Mouse (Mus musculus) C2C12 (cell line): ENCODE measurements around the gene Stx11. TPM values are rescaled to one million over a fixed set of nuclear protein-coding genes. Genes with fewer than 3 reads are reported as not detected.

Experiments used
- H3K27me3 ChIP-seq: one replicate; pipeline ENCODE4 v1.6.1; 2011; ENCODE audit not compliant: control insufficient read depth, insufficient read depth, insufficient read length
- H3K36me3 ChIP-seq: one replicate; pipeline ENCODE4 v1.6.1; 2011; ENCODE audit not compliant: control insufficient read depth, insufficient read depth
- H3K4me3 ChIP-seq: one replicate; pipeline ENCODE4 v1.5.1; 2011; ENCODE audit warnings: mild to moderate bottlenecking, control low read depth; ENCODE audit not compliant: poor library complexity, insufficient read depth, severe bottlenecking
- H3K79me2 ChIP-seq: one replicate; pipeline ENCODE4 v1.6.1; 2011; ENCODE audit not compliant: control insufficient read depth, insufficient read depth
- H3K79me3 ChIP-seq: one replicate; pipeline ENCODE4 v1.6.1; 2011; ENCODE audit warnings: low read depth, control low read depth
- H3ac ChIP-seq: one replicate; pipeline ENCODE3; 2011; ENCODE audit warnings: low read depth; ENCODE audit not compliant: control insufficient read depth, insufficient read length
- CEBPB ChIP-seq: IDR thresholded peaks from one replicate; pipeline ENCODE4 v1.6.1; 2011; ENCODE audit warnings: low read depth, mild to moderate bottlenecking, control low read depth, moderate library complexity
- CTCF ChIP-seq: IDR thresholded peaks from one replicate; pipeline ENCODE4 v1.5.1; 2011; ENCODE audit not compliant: control insufficient read depth, insufficient read depth, insufficient read length
- FOSL1 ChIP-seq: IDR thresholded peaks from one replicate; pipeline ENCODE4 v1.8.0; 2011; ENCODE audit warnings: mild to moderate bottlenecking, low read length; ENCODE audit not compliant: poor library complexity, insufficient read depth, severe bottlenecking
- MAX ChIP-seq: IDR thresholded peaks from one replicate; pipeline ENCODE4 v1.6.1; 2011; ENCODE audit warnings: mild to moderate bottlenecking, control low read depth
- MYOD1 ChIP-seq: IDR thresholded peaks from one replicate; pipeline ENCODE4 v1.6.1; 2011; ENCODE audit warnings: low read depth; ENCODE audit not compliant: control insufficient read depth, insufficient read length
- MYOG ChIP-seq: IDR thresholded peaks from one replicate; pipeline ENCODE4 v1.6.1; 2011; ENCODE audit not compliant: control insufficient read depth, insufficient read length; ENCODE audit errors: extremely low read depth
- USF1 ChIP-seq: IDR thresholded peaks from one replicate; pipeline ENCODE4 v1.6.1; 2011; ENCODE audit warnings: low read depth, mild to moderate bottlenecking, control low read depth, moderate library complexity
- polyA plus RNA-seq: library from polyadenylated mRNA; unstranded; fragments of >200 nt; fragmentation: generic; extraction: Trizol; gene quantifications from one replicate; pipeline ENCODE4 v1.2.1, GENCODE M21; 2012; ENCODE audit warnings: missing spikeins

Stx11 gene
- polyA plus RNA-seq, 1 experiment, result 2.5 TPM

DNA sequence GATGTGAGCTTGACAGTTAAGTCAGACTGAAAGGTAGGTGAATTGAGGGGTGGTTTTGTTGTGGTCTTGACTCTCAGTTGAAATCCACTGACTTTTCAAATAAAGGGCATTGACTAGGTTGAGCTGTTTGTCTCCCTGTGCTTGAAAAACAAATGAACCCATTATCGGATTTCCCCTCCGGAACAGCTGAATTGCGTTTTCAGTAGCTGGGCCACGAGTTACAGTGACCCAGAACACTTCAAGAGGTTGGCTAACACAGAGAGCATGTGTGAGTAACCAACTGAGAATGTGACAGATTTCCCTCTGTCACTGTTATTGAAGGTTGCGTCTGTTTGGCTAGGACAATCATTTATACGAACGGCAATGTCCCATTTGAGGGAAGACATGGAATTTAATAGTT, 17.0 kb upstream of the Stx11 start:
- Histone ChIP-seq H3ac (no peak overlapping the region), H3K27me3 (no peaks in the 10 kb centered on the region), H3K79me3 (no peaks in the 10 kb centered on the region)

DNA sequence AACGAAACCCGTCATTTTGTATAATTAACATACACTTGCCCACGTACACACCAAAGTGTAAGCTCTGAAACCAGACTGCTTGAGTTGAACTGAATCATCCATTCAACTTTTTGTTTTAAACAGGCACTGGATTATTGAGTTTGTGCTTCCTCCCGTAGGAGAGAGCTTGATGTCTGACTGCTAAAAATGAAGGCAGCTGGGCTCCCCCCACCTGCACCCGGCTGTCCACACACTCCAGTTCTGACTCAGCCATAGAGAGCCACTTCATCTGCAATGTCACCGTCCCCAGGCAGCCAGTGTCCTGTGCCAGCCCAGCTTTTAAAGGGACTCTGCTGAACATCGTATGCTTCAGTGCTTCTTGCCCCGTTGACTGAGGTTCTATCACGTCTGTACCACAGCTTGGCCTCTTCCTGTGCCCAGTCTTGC, 13.7 kb upstream of the Stx11 start:
- Histone ChIP-seq H3ac (no peak overlapping the region), H3K36me3 (no peaks in the 10 kb centered on the region), H3K27me3 (no peaks in the 10 kb centered on the region), H3K79me2 (no peaks in the 10 kb centered on the region), H3K79me3 (no peaks in the 10 kb centered on the region), H3K4me3 (no peak overlapping the region)
- TF ChIP-seq MAX (no peak), MYOD1 (no peak), CTCF (no peak), USF1 (no peak), FOSL1 (no peak), CEBPB (no peak)

More for the DNA sequence above, 17.0 kb upstream of the Stx11 start:
- TF ChIP-seq MYOD1, result no peak
- no peak for TF ChIP-seq USF1
- TF ChIP-seq CEBPB, result no peak
- no peak for TF ChIP-seq MYOG
- TF ChIP-seq MAX, result no peak
- TF ChIP-seq FOSL1, result no peak
- TF ChIP-seq CTCF, result no peak
- Histone ChIP-seq H3K4me3 (no peak overlapping the region), H3K36me3 (no peaks in the 10 kb centered on the region), H3K79me2 (no peaks in the 10 kb centered on the region)

DNA sequence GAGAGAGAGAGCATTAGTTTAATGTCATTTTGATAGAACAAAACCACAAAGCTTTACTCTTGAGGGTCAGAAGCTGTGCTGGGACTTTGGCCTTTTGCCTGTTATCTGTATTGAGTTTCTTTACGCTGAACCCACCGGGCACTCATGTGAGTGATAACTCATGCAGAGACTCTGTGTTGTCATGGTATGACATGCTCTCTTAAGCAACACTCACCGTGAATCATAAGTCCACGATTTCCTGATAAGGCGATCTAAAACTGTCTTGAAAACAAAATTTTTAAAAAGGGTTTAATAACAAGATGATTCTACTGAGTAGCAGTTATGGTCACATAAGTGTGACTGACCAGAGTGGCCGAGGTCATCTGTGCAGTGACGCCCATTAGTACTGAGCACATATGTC, 12.5 kb upstream of the Stx11 start:
- H3K79me2 ChIP-seq, result no peaks in the 10 kb centered on the region
- TF ChIP-seq CTCF (no peak), CEBPB (peak; percentile 69)

DNA sequence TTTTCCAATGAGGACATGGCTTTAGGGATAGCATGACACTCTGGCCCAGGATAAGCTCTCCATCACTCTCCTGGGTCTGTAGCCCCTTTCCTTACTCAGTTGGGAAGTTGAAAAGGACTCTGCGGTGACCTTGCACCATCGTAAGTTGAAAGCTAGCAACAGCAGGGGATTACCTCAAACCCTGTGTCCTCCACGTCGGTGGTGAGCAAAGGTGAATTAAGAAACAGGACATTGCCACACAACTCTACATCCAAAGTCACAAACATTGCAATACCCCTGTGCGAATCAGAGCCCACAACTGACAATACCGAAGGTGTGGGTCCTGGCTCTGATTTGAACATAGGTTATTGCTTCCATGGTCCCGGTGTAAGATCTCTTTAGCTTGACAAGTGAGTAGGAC, 11.9 kb upstream of the Stx11 start:
- H3K79me3 ChIP-seq, result no peaks in the 10 kb centered on the region
- no peaks in the 10 kb centered on the region for H3K36me3 ChIP-seq
- TF ChIP-seq CTCF (no peak), MYOD1 (no peak), MAX (no peak), MYOG (no peak), USF1 (no peak), FOSL1 (no peak), CEBPB (no peak)
- H3ac ChIP-seq, result no peak overlapping the region
- H3K4me3 ChIP-seq, result no peak overlapping the region
- no peaks in the 10 kb centered on the region for H3K79me2 ChIP-seq
- H3K27me3 ChIP-seq, result no peaks in the 10 kb centered on the region

More for the DNA sequence above, 12.5 kb upstream of the Stx11 start:
- no peak overlapping the region for H3K4me3 ChIP-seq
- H3K27me3 ChIP-seq, result no peaks in the 10 kb centered on the region
- no peak overlapping the region for H3ac ChIP-seq
- H3K79me3 ChIP-seq, result no peaks in the 10 kb centered on the region
- H3K36me3 ChIP-seq, result no peaks in the 10 kb centered on the region

DNA sequence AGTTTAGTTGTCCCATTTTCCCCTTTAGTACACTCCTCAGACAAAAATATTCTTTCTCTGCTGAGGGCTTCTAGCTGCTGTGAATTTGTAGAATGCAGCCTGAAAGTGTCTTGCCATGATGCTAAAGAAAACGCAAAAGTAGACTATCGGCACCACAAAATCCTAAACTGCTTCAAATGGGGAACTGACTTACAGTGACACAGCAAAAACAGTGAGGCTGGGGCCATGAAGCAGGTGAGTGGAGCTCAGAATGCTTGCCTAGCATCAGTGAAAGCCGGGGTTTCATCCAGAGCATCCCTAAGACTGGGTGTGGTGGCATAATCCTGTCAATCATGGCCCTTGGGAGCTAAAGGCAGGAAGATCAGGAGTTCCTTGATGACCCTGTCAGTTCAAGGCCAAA, 11.4 kb upstream of the Stx11 start:
- Histone ChIP-seq H3K79me3 (no peaks in the 10 kb centered on the region), H3K36me3 (no peaks in the 10 kb centered on the region), H3K4me3 (no peak overlapping the region), H3K27me3 (no peaks in the 10 kb centered on the region), H3ac (no peak overlapping the region), H3K79me2 (no peaks in the 10 kb centered on the region)
- TF ChIP-seq MAX, result no peak
- TF ChIP-seq USF1, result no peak
- TF ChIP-seq MYOG, result no peak
- TF ChIP-seq FOSL1, result no peak
- no peak for TF ChIP-seq MYOD1
- TF ChIP-seq CTCF, result no peak
- no peak for TF ChIP-seq CEBPB

DNA sequence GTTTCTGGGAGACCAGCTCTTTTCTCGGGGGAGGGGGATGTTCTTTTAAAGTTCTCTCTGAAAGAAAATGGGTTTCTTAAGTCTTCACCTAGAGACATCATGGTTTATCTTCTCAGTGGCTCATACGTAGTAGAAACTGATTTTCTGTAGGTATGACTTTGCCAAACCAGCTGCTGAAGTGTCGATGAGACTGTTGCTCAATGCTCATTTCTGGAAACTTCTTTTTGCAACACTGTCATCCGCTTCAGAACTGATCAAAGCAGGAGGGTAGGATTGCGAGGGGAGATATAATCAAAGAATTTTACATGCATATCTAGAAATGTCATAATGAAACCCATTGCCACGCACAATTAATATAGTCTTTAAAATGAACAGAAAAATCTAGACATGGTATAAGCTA, 10.5 kb upstream of the Stx11 start:
- Histone ChIP-seq H3K36me3 (no peaks in the 10 kb centered on the region), H3K27me3 (no peaks in the 10 kb centered on the region), H3K79me2 (no peaks in the 10 kb centered on the region), H3K4me3 (no peak overlapping the region), H3K79me3 (no peaks in the 10 kb centered on the region), H3ac (no peak overlapping the region)
- TF ChIP-seq MYOD1, result no peak
- no peak for TF ChIP-seq FOSL1
- no peak for TF ChIP-seq CTCF
- TF ChIP-seq CEBPB, result no peak
- no peak for TF ChIP-seq MYOG
- TF ChIP-seq MAX, result no peak
- no peak for TF ChIP-seq USF1

DNA sequence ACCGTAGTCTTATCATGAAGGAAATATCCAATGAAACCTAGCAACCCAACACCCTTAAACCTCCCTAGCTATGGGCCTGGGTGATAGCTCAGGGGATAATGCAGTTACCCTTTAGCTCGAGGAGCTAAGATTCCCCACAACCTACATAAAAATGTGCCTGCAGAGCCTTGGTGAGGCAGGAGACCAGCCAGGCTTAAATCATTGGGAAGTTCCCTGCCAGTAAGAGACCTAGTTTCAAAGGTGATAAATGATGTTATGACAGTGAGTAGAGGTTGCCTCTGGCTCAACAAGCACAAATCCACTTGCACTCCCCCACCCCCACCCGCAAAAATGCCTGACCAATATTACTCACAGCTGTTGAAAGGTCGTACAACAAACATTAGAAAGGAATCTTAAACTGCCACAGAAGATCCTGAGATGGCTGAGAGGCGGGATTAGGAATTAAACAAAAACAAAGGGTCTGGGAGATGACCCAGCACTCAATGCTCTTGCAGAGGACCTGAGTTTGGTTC, 1.6 kb upstream of the Stx11 start:
- Histone ChIP-seq H3K79me2 (no peaks in the 10 kb centered on the region), H3K36me3 (no peaks in the 10 kb centered on the region), H3K4me3 (no peak overlapping the region), H3K79me3 (no peaks in the 10 kb centered on the region), H3ac (no peak overlapping the region), H3K27me3 (no peaks in the 10 kb centered on the region)
- TF ChIP-seq MAX (no peak), FOSL1 (no peak), CTCF (no peak), USF1 (no peak), MYOG (no peak), MYOD1 (no peak), CEBPB (no peak)
